Mouse (Mus musculus) midbrain, postnatal 0 days (tissue): Measurements from ENCODE around the gene Gng7. TPM values are rescaled to one million over a fixed set of nuclear protein-coding genes. Genes with fewer than 3 reads are reported as not detected.
A peak's percentile ranks its signal among the peaks of the same experiment; 100 is the strongest.

Experiments used
- ATAC-seq: fragments of 200-750 bp; cut with Nextera tagmentation; 2 replicates; pipeline ENCODE4 v1.8.0; 2017; ENCODE audit warnings: moderate number of reproducible peaks, mild to moderate bottlenecking, moderate TSS enrichment, moderate library complexity; ENCODE audit not compliant: low FRiP score
- DNase-seq: peaks from one replicate; pipeline ENCODE4 v3.0.0-alpha.2; 2015; ENCODE audit warnings: low spot score
- H3K27ac ChIP-seq: fragments of 300-500 bp; sonication (generic); 2 replicates; pipeline ENCODE4 v1.5.1; 2014; ENCODE audit warnings: low read depth, mild to moderate bottlenecking, low read length, mixed read lengths
- H3K27me3 ChIP-seq: fragments of 300-500 bp; sonication (generic); 2 replicates; pipeline ENCODE4 v1.6.1; 2014; ENCODE audit warnings: low read length, control low read depth, mixed read lengths; ENCODE audit not compliant: insufficient read depth
- H3K36me3 ChIP-seq: fragments of 300-500 bp; sonication (generic); 2 replicates; pipeline ENCODE4 v1.6.1; 2014; ENCODE audit warnings: low read length, control low read depth, mixed read lengths; ENCODE audit not compliant: insufficient read depth
- H3K4me1 ChIP-seq: fragments of 300-500 bp; sonication (generic); 2 replicates; pipeline ENCODE4 v1.6.1; 2014; ENCODE audit warnings: mild to moderate bottlenecking, control low read depth, antibody characterized with exemption, low read length, mixed read lengths; ENCODE audit not compliant: insufficient read depth
- H3K4me2 ChIP-seq: fragments of 300-500 bp; sonication (generic); 2 replicates; pipeline ENCODE4 v1.6.1; 2014; ENCODE audit warnings: low read depth, mild to moderate bottlenecking, low read length, mixed read lengths; ENCODE audit not compliant: poor library complexity, severe bottlenecking
- H3K4me3 ChIP-seq: fragments of 300-500 bp; sonication (generic); 2 replicates; pipeline ENCODE4 v1.5.1; 2014; ENCODE audit warnings: low read depth, mild to moderate bottlenecking, low read length, moderate library complexity
- H3K9ac ChIP-seq: fragments of 300-500 bp; sonication (generic); replicated peaks from 2 replicates; pipeline ENCODE4 v1.6.1; 2014; ENCODE audit warnings: mild to moderate bottlenecking, low read length, moderate library complexity, mixed read lengths; ENCODE audit not compliant: poor library complexity, severe bottlenecking
- H3K9me3 ChIP-seq: fragments of 300-500 bp; sonication (generic); 2 replicates; pipeline ENCODE4 v1.6.1; 2016; ENCODE audit warnings: low read length, control low read depth
- CTCF ChIP-seq: IDR thresholded peaks from 2 replicates; pipeline ENCODE4 v1.5.1; 2016; ENCODE audit warnings: antibody characterized with exemption, mild to moderate bottlenecking
- WGBS: fragments of 180-500 bp; shearing (Covaris S2); extraction: QIAGEN DNeasy Blood & Tissue Kit; methylation state at CpG from one replicate; pipeline ENCODE4 v1.1.7; 2014; 5-methylcytosine and 5-hydroxymethylcytosine counted together
- polyA plus RNA-seq: library from polyadenylated mRNA; unstranded; fragments of >200 nt; fragmentation: Nextera tagmentation; extraction: Ambion mirVana; gene quantifications from 2 replicates; pipeline ENCODE4 v1.2.1, GENCODE M21; 2015
- total RNA-seq: library from RNA; depleted of rRNA; stranded (reverse); fragments of >200 nt; gene quantifications from 2 replicates; pipeline ENCODE4 v1.2.3, GENCODE M21; 2014

Gng7 gene
- total and polyA plus RNA-seq, 2 experiments from 2014 or later, result 29.5 to 40.7 TPM

GRCm38 (mm10) chr10:81027331-81027730, 12.6 kb upstream of the Gng7 start:
- no peaks in the 10 kb centered on the region for H3K9me3 ChIP-seq
- DNase-seq (no peak), ATAC-seq (no peak)
- no peak for TF ChIP-seq CTCF
- H3K9ac ChIP-seq, result no peak overlapping the region
- H3K4me2 ChIP-seq, result no peak overlapping the region
- no peak overlapping the region for H3K27ac ChIP-seq
- WGBS, result 70% methylated on average over 4 of the region's 4 CpGs
- H3K4me3 ChIP-seq, result no peak overlapping the region
- peaks cover 25% of the 10 kb centered on the region for H3K36me3 ChIP-seq
- H3K27me3 ChIP-seq, result no peaks in the 10 kb centered on the region
- H3K4me1 ChIP-seq, result peaks cover 12% of the 10 kb centered on the region

DNA sequence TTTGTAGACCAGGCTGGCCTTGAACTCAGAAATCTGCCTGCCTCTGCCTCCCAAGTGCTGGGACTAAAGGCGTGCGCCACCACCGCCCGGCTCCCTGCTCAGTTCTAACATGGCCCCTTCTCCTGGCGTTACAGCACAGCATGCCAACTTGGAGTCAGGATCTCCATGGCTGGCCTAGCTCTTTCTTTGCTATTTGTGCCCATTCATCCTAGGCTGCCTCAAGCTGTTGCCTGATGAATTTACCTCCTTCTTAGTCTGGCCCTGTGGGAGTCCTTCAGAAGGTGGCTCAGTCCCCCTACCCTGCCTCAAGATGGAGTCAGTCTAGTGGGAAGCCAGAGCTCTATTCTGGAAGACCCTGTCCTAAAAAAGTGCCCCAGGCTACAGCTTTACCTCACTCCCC, 12.1 kb upstream of the Gng7 start:
- ATAC-seq (no peak), DNase-seq (no peak)
- Histone ChIP-seq H3K4me2 (no peak overlapping the region), H3K27ac (no peak overlapping the region), H3K9ac (no peak overlapping the region), H3K27me3 (no peaks in the 10 kb centered on the region), H3K4me1 (peaks cover 14% of the 10 kb centered on the region), H3K36me3 (peaks cover 21% of the 10 kb centered on the region), H3K9me3 (no peaks in the 10 kb centered on the region), H3K4me3 (no peak overlapping the region)
- TF ChIP-seq CTCF, result no peak
- WGBS, result 95% methylated on average over 5 of the region's 5 CpGs

DNA sequence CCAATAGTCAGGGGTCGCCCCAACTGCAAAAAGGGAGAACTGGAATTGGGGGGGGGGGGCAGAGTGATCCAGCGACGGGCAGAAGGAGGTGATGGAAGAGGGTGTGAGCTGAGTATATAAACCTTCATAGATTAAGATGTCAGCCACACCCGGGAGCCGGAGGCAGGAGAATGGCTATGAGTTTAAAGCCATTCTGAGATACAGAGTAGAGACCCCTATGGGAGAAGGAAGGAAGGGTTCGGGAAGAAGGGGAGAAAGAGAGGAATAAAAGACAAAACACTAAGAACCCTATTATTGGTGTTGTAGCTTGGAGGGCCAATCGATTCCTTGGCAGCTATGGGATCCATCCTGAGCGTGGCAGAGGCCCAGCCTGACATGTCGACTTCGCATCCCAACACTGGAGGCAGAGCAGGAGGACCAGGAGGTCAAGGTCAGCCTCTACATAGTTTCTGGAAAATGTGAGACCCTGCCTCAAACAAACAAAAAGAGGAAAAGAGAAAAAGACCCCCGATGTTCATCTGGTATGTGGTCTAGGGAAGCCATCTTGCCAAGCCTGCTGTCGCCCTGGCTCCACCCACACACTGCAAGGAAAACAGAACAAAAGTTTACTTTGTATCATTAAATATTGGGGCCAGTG, 11.0 kb upstream of the Gng7 start, which contains the start of gene Diras1:
Gene Diras1 (minus strand): TSS at position 24 of the 637 bp plus-strand sequence.
- peak within 1 kb of the TSS; percentile 52 for H3K4me3 ChIP-seq
- H3K27me3 ChIP-seq, result no peaks in the 10 kb centered on the region
- H3K4me1 ChIP-seq, result peaks cover 16% of the 10 kb centered on the region
- peak within 1 kb of the TSS; percentile 69 for H3K27ac ChIP-seq
- H3K9me3 ChIP-seq, result no peaks in the 10 kb centered on the region
- DNase-seq, result no peak
- WGBS, result 38% methylated on average over 12 of the region's 12 CpGs
- peak within 1 kb of the TSS; percentile 85 for H3K9ac ChIP-seq
- peak within 1 kb of the TSS; percentile 87 for H3K4me2 ChIP-seq
- peaks cover 10% of the 10 kb centered on the region for H3K36me3 ChIP-seq
- ATAC-seq, result peak; percentile 45; the same call in 1 of the 2 replicates
- peak; percentile 50 for TF ChIP-seq CTCF

DNA sequence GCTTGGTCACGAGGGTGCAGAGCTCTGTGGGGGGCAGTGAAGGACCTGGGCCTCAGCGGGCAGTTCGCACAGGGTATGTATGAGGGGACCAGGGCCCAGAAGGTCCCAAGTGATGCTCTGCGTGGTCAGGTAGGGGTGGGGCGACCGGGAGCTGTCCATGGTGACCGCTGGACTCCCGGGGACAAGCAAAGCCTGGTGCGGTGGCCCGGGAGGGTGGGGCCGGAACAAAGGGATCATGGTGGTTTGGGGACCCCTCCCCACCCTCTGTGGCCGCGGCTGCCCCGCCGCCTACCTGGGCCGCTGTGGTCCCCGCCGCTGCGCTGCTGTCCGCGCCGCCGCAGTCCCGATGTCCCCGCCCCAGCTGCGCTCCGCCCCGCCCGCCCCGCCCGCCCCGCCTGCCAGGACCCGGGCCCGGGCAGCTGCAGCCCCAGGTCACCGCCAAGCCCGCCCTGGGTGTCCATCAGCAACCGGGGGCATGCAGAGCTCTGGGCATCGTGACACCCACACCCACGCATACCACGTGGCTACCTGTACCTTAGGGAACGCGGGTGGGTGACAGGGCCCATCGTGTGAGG, 10.4 kb upstream of the Gng7 start:
- TF ChIP-seq CTCF, result no peak
- peak overlapping the region; percentile 87 for H3K4me2 ChIP-seq
- H3K27me3 ChIP-seq, result no peaks in the 10 kb centered on the region
- peak; percentile 52 for ATAC-seq
- H3K9me3 ChIP-seq, result no peaks in the 10 kb centered on the region
- 2% methylated on average over 40 of the region's 43 CpGs for WGBS
- H3K9ac ChIP-seq, result peak overlapping the region; percentile 85
- DNase-seq, result no peak
- peaks cover 16% of the 10 kb centered on the region for H3K4me1 ChIP-seq
- H3K4me3 ChIP-seq, result peak overlapping the region; percentile 52
- H3K36me3 ChIP-seq, result peaks cover 4% of the 10 kb centered on the region; the same call in 1 of the 2 replicates
- peak overlapping the region; percentile 69 for H3K27ac ChIP-seq

GRCm38 (mm10) chr10:81024346-81024937, 9.7 kb upstream of the Gng7 start:
- Histone ChIP-seq H3K9ac (peak overlapping the region; percentile 85), H3K36me3 (peaks cover 3% of the 10 kb centered on the region; the same call in 1 of the 2 replicates), H3K4me3 (peak overlapping the region; percentile 52), H3K4me2 (peak overlapping the region; percentile 87), H3K27me3 (no peaks in the 10 kb centered on the region), H3K9me3 (no peaks in the 10 kb centered on the region), H3K27ac (peak overlapping the region; percentile 69; the same call in 1 of the 2 replicates), H3K4me1 (peaks cover 16% of the 10 kb centered on the region)
- DNase-seq (no peak), ATAC-seq (no peak)
- 76% methylated on average over 5 of the region's 5 CpGs for WGBS
- TF ChIP-seq CTCF, result no peak

- no peak overlapping the region for H3K9ac ChIP-seq
- no peak overlapping the region for H3K4me3 ChIP-seq
- peaks cover 16% of the 10 kb centered on the region for H3K4me1 ChIP-seq
- H3K27ac ChIP-seq, result no peak overlapping the region
- H3K9me3 ChIP-seq, result no peaks in the 10 kb centered on the region
- no peak for DNase-seq
- ATAC-seq, result no peak
- H3K4me2 ChIP-seq, result 0 out of 2 replicates have a peak overlapping the region, but pooled peaks have one; percentile 20
- peaks cover 3% of the 10 kb centered on the region; the same call in 1 of the 2 replicates for H3K36me3 ChIP-seq
- 65% methylated on average over 8 of the region's 8 CpGs for WGBS
- peak; percentile 61 for TF ChIP-seq CTCF
- H3K27me3 ChIP-seq, result no peaks in the 10 kb centered on the region
Observed at GRCm38 (mm10) chr10:81022744-81023143, 8.0 kb upstream of the Gng7 start.
